Mouse (Mus musculus): ENCODE data around the gene Bbof1.

DNA sequence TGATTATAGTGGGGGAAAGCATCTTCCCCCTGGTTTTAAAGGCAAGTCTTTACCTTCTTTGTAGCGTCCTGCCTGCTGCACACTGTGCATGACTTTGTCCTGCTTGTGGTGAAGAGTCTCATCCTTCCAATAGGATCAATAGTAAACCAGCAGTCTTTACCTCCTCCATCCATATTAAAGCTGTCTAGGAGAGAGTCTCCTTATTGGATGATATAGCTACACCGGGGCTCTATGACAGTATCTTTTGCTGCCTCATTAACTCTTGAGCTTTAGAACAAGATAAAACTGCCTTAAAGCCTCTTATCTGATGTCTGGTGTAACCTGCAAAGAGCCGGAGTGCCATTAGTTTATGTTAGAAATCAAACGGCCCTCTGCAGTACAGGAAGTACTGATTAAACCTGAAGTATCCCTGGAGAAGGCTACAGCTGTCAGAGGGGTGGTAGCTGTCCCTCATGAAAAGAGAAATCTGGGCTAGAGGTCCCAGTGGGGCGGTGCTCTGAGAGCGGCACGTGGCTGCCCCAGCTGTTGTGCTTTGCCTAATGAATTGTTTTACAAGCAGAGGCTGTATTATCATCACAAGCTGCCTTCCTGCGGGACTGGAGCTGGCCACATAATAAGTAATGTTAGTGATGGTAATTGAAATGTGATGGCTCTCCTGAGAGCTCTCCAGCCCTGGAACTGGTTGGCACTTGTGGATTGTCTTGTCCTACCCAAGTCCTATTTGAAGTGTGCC, 78.6 kb downstream of the Bbof1 start:
- TF ChIP-seq CTCF (IDR thresholded peaks at IDR 0.05; ENCODE audit: extremely low read depth, insufficient read depth, low read length), result no peak
- no peak for TF ChIP-seq POLR2A (IDR thresholded peaks at IDR 0.05; ENCODE audit: extremely low read depth, insufficient read depth, low read length)
